In the genomic region with DNA sequence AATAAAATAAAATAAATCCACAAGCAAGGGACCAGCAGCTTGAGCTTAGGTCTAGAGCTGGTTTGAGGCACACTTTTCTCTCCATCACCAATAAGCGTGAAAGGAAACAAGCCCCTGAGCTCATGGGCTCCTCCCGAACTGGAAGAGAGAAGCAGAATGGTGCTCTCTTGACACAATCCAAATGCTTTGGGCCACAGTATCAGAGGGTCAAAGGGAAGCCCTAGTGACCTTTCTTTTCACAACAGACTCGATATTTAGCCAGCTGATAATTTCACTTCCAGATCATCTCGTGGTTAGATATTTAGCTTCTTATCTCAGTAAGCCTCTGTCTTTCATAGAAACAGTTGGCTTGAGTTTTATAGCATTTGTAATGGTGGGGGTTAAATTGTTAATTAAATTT, we compare ENCODE assay signal across 24 mouse cellular contexts. TPM values are rescaled to one million over a fixed set of nuclear protein-coding genes. Genes with fewer than 3 reads are reported as not detected.
A peak's percentile ranks its signal among the peaks of the same experiment; 100 is the strongest.
DNase-seq lines count a peak whose midpoint lies in the region; ATAC-seq and TF ChIP-seq lines count a peak whose summit lies in the region.
"Had no signal": no experiment of that assay in that cellular context is flagged by ENCODE, and none has a peak within 500 bp of the region (broad histone marks: within the 10 kb centered on the region; RNA-seq: fewer than 3 reads in every experiment).

No protein-coding gene starts in this region.

- H3K9ac ChIP-seq in liver, adult 2 months (ENCODE audit: low read depth, low read length) = no peak overlapping the region
- H3K9ac ChIP-seq in liver, embryonic 12.5 days = no peak overlapping the region
- H3K9ac ChIP-seq: forebrain, embryonic 13.5 days; heart, embryonic 13.5 days; hindbrain, embryonic 13.5 days had no signal

- WGBS in kidney, adult 2 months = 55% methylated on average over 4 of the region's 4 CpGs
- 32% methylated on average over 4 of the region's 4 CpGs for WGBS in liver, adult 2 months
- 47% methylated on average over 4 of the region's 4 CpGs for WGBS in liver, embryonic 12.5 days (ENCODE audit: insufficient replicate concordance)

- intact Hi-C loops in heart, postnatal 25 days (cut with DNase I) = no loop called here

- H3K4me2 ChIP-seq in liver, embryonic 12.5 days = no peak overlapping the region
- H3K4me2 ChIP-seq: forebrain, embryonic 13.5 days; heart, embryonic 13.5 days; hindbrain, embryonic 13.5 days had no signal

- H3K9me3 ChIP-seq in liver, embryonic 12.5 days (replicated peaks) = no peaks in the 10 kb centered on the region
- H3K9me3 ChIP-seq: forebrain, embryonic 10.5 days; forebrain, embryonic 13.5 days; heart, embryonic 10.5 days; heart, embryonic 13.5 days; hindbrain, embryonic 10.5 days; hindbrain, embryonic 13.5 days had no signal

- no peak for TF ChIP-seq CTCF in kidney, adult 2 months (conservative IDR thresholded peaks at IDR 0.05; ENCODE audit: insufficient read depth, insufficient read length, low read depth, low read length)
- no peak for TF ChIP-seq CTCF in liver, adult 2 months (IDR thresholded peaks at IDR 0.05; ENCODE audit: low read depth, low read length)

- H3K4me1 ChIP-seq in kidney, adult 2 months (ENCODE audit: control insufficient read depth, insufficient read depth, low read length) = no peaks in the 10 kb centered on the region; the same call in 1 of the 2 replicates
- no peaks in the 10 kb centered on the region for H3K4me1 ChIP-seq in liver, adult 2 months (ENCODE audit: control insufficient read depth, insufficient read depth, low read length)
- no peaks in the 10 kb centered on the region for H3K4me1 ChIP-seq in liver, embryonic 12.5 days
- H3K4me1 ChIP-seq: forebrain, embryonic 13.5 days; hindbrain, embryonic 10.5 days; hindbrain, embryonic 13.5 days had no signal

- no peak overlapping the region for H3K27ac ChIP-seq in kidney, adult 2 months (ENCODE audit: insufficient read depth, low read depth, low read length)
- no peak overlapping the region for H3K27ac ChIP-seq in liver, adult 2 months (replicated peaks; ENCODE audit: insufficient read depth, low read depth, low read length)
- H3K27ac ChIP-seq in liver, embryonic 12.5 days = no peak overlapping the region
- H3K27ac ChIP-seq: forebrain, embryonic 10.5 days; forebrain, embryonic 13.5 days; heart, embryonic 10.5 days; heart, embryonic 13.5 days; hindbrain, embryonic 10.5 days; hindbrain, embryonic 13.5 days had no signal

- no peak for TF ChIP-seq POLR2A in kidney, adult 2 months (IDR thresholded peaks at IDR 0.05; ENCODE audit: low read depth, low read length)
- TF ChIP-seq POLR2A in liver, adult 2 months (IDR thresholded peaks at IDR 0.05; ENCODE audit: extremely low read depth, insufficient read depth, low read length) = no peak

- H3K79me2 ChIP-seq in liver, adult 2 months (ENCODE audit: control insufficient read depth, insufficient read depth, low read length) = no peaks in the 10 kb centered on the region

- no peak overlapping the region for H3K4me3 ChIP-seq in kidney, adult 2 months (ENCODE audit: insufficient read depth, low read depth, low read length)
- no peak overlapping the region for H3K4me3 ChIP-seq in liver, adult 2 months (ENCODE audit: insufficient read depth, low read depth, low read length)
- H3K4me3 ChIP-seq in liver, embryonic 12.5 days = no peak overlapping the region
- H3K4me3 ChIP-seq: forebrain, embryonic 10.5 days; forebrain, embryonic 13.5 days; heart, embryonic 10.5 days; heart, embryonic 13.5 days; hindbrain, embryonic 10.5 days; hindbrain, embryonic 13.5 days had no signal

- no peaks in the 10 kb centered on the region for H3K27me3 ChIP-seq in kidney, adult 2 months (replicated peaks; ENCODE audit: control insufficient read depth, insufficient read depth, low read length)
- no peaks in the 10 kb centered on the region for H3K27me3 ChIP-seq in liver, adult 2 months (ENCODE audit: control insufficient read depth, insufficient read depth, low read length)
- no peaks in the 10 kb centered on the region for H3K27me3 ChIP-seq in liver, embryonic 12.5 days (replicated peaks)
- H3K27me3 ChIP-seq: forebrain, embryonic 13.5 days; heart, embryonic 13.5 days; hindbrain, embryonic 13.5 days had no signal

- ATAC-seq in liver, embryonic 12.5 days = no peak
- ATAC-seq: activated CD4-positive, CD25-positive, alpha-beta regulatory T cell, adult 4 months; forebrain, embryonic 13.5 days; forebrain, embryonic 16.5 days; hindbrain, embryonic 16.5 days had no signal

- no peaks in the 10 kb centered on the region for H3K36me3 ChIP-seq in kidney, adult 2 months (ENCODE audit: control insufficient read depth, insufficient read depth, low read length)
- H3K36me3 ChIP-seq in liver, adult 2 months (ENCODE audit: control insufficient read depth, insufficient read depth, low read length) = no peaks in the 10 kb centered on the region
- H3K36me3 ChIP-seq in liver, embryonic 12.5 days = no peaks in the 10 kb centered on the region
- H3K36me3 ChIP-seq: forebrain, embryonic 10.5 days; heart, embryonic 10.5 days; heart, embryonic 13.5 days; hindbrain, embryonic 10.5 days; hindbrain, embryonic 13.5 days had no signal

- peak; percentile 88 for DNase-seq in heart, adult 11 months
- DNase-seq in heart, postnatal 25 days (ENCODE audit: low spot score) = no peak
- DNase-seq in kidney, adult 2 months = peak; percentile 79
- no peak for DNase-seq in kidney, adult 18-20 months
- peak; percentile 40 for DNase-seq in liver, adult 2 months (ENCODE audit: extremely low read depth, low read depth, low spot score)
- DNase-seq in kidney, postnatal 14 days = peak; percentile 75
- no peak for DNase-seq in retina, postnatal 1 day
- DNase-seq: adrenal gland, adult 8-10 months; adrenal gland, postnatal 25 days; cerebellum, adult 18-20 months; cerebellum, adult 9-10 months; cerebellum, postnatal 14 days; gastrocnemius, postnatal 10 days; heart, postnatal 14 days had no signal

RNA-seq across cellular contexts. Expression of a gene that starts 12.2 kb away (rescaled TPM):
- 10 to 100 TPM in 1 of 2 experiments, 1 to 10 TPM in 1; 8.9 to 11.6 TPM for total RNA-seq in heart, postnatal 25 days (2021)
- 3.1 and 4.3 TPM in 2 replicates for polyA plus RNA-seq in kidney, adult 2 months (2012; rRNA removed)
- total RNA-seq in liver, adult 2 months (2014; rRNA removed) = 0.74 and 1.1 TPM in 2 replicates
- polyA plus RNA-seq in liver, adult 2 months (2012; rRNA removed) = 0.47 and 0.56 TPM in 2 replicates
- polyA plus RNA-seq in liver, embryonic 12.5 days (2016; fragmentation: Nextera tagmentation; extraction: Ambion mirVana) = 0.10 and 0.17 TPM in 2 replicates
- polyA plus RNA-seq: activated CD4-positive, CD25-positive, alpha-beta regulatory T cell, adult 4 months had no signal

Comparison
In these comparisons a context has a peak if more than half of its experiments do, and no peak if none do; other contexts are left out.
1. DNase-seq: peak in heart, adult 11 months (single experiment), kidney, adult 2 months (single experiment), liver, adult 2 months (single experiment) and kidney, postnatal 14 days (single experiment); none in heart, postnatal 25 days (single experiment), kidney, adult 18-20 months (single experiment) and retina, postnatal 1 day (single experiment).